Mouse (Mus musculus) forebrain, embryonic 14.5 days (tissue): ENCODE measurements around the gene Ndufs7. TPM values are rescaled to one million over a fixed set of nuclear protein-coding genes. Genes with fewer than 3 reads are reported as not detected.

Experiments
- ATAC-seq: fragments of 200-750 bp; cut with Nextera tagmentation; 2 replicates; pipeline ENCODE4 v1.8.0; 2017; ENCODE audit warnings: mild to moderate bottlenecking, moderate library complexity
- DNase-seq: peaks from one replicate; pipeline ENCODE4 v3.0.0-alpha.2; 2015; ENCODE audit warnings: low spot score
- H3K27ac ChIP-seq: fragments of 300-500 bp; sonication (generic); 2 replicates; pipeline ENCODE4 v1.5.1; 2014; ENCODE audit warnings: low read depth, mild to moderate bottlenecking, control low read depth, low read length, moderate library complexity
- H3K27me3 ChIP-seq: fragments of 300-500 bp; sonication (generic); replicated peaks from 2 replicates; pipeline ENCODE4 v1.6.1; 2014; ENCODE audit warnings: low read length, control low read depth, mixed read lengths; ENCODE audit not compliant: control insufficient read depth, insufficient read depth
- H3K36me3 ChIP-seq: fragments of 300-500 bp; sonication (generic); 2 replicates; pipeline ENCODE4 v1.6.1; 2014; ENCODE audit warnings: low read length, control low read depth; ENCODE audit not compliant: control insufficient read depth, insufficient read depth
- H3K4me1 ChIP-seq: fragments of 300-500 bp; sonication (generic); 2 replicates; pipeline ENCODE4 v1.6.1; 2014; ENCODE audit warnings: antibody characterized with exemption, low read length, control low read depth; ENCODE audit not compliant: control insufficient read depth, insufficient read depth
- H3K4me2 ChIP-seq: fragments of 300-500 bp; sonication (generic); 2 replicates; pipeline ENCODE4 v1.6.1; 2014; ENCODE audit warnings: mild to moderate bottlenecking, control low read depth, low read length
- H3K4me3 ChIP-seq: fragments of 300-500 bp; sonication (generic); 2 replicates; pipeline ENCODE4 v1.5.1; 2014; ENCODE audit warnings: low read depth, low read length, control low read depth
- H3K9ac ChIP-seq: fragments of 300-500 bp; sonication (generic); 2 replicates; pipeline ENCODE4 v1.6.1; 2014; ENCODE audit warnings: mild to moderate bottlenecking, low read length, control low read depth, moderate library complexity
- H3K9me3 ChIP-seq: fragments of 300-500 bp; sonication (generic); replicated peaks from 2 replicates; pipeline ENCODE4 v1.6.1; 2016; ENCODE audit warnings: low read length, control low read depth, mixed read lengths; ENCODE audit not compliant: control insufficient read depth
- WGBS: fragments of 180-500 bp; shearing (Covaris S2); extraction: QIAGEN DNeasy Blood & Tissue Kit; methylation state at CpG from one replicate; pipeline ENCODE4 v1.1.7; 2014; 5-methylcytosine and 5-hydroxymethylcytosine counted together
- polyA plus RNA-seq: library from polyadenylated mRNA; unstranded; fragments of >200 nt; fragmentation: Nextera tagmentation; extraction: Ambion mirVana; gene quantifications from 2 replicates; pipeline ENCODE4 v1.2.1, GENCODE M21; 2014

Gene Ndufs7
- polyA plus RNA-seq: 269 and 351 TPM in 2 replicates

- Histone ChIP-seq H3K27ac (peak within 1 kb of the TSS; percentile 87), H3K36me3 (peaks cover 21% of the 10 kb centered on the region), H3K4me2 (peak within 1 kb of the TSS; percentile 96), H3K27me3 (no peaks in the 10 kb centered on the region), H3K4me3 (peak within 1 kb of the TSS; percentile 64), H3K9me3 (no peaks in the 10 kb centered on the region), H3K9ac (peak within 1 kb of the TSS; percentile 77), H3K4me1 (peaks cover 6% of the 10 kb centered on the region)
- peak; percentile 96 for DNase-seq
- peak; percentile 89 for ATAC-seq
- WGBS: under 1% methylated on average over 53 of the region's 53 CpGs
Measured at GRCm38 (mm10) chr10:80248971-80249640, at the start of gene Ndufs7. TSS of gene Ndufs7 (plus strand) at chr10:80249121.

GRCm38 (mm10) chr10:80199440-80200008, 49.4 kb upstream of the Ndufs7 start:
- Histone ChIP-seq H3K36me3 (no peaks in the 10 kb centered on the region), H3K27ac (no peak overlapping the region), H3K4me3 (no peak overlapping the region), H3K4me1 (peaks cover 4% of the 10 kb centered on the region; the same call in 1 of the 2 replicates), H3K4me2 (no peak overlapping the region), H3K9ac (no peak overlapping the region), H3K9me3 (no peaks in the 10 kb centered on the region), H3K27me3 (no peaks in the 10 kb centered on the region)
- WGBS: 65% methylated on average over 3 of the region's 3 CpGs
- DNase-seq (peak; percentile 90), ATAC-seq (peak; percentile 82)

- Histone ChIP-seq H3K9me3 (no peaks in the 10 kb centered on the region), H3K27ac (no peak overlapping the region), H3K4me1 (peaks cover 4% of the 10 kb centered on the region; the same call in 1 of the 2 replicates), H3K27me3 (no peaks in the 10 kb centered on the region), H3K4me3 (no peak overlapping the region), H3K36me3 (no peaks in the 10 kb centered on the region), H3K4me2 (no peak overlapping the region), H3K9ac (no peak overlapping the region)
- DNase-seq (no peak), ATAC-seq (no peak)
- 73% methylated on average over 6 of the region's 6 CpGs for WGBS
Measured at GRCm38 (mm10) chr10:80200485-80200884, 48.4 kb upstream of the Ndufs7 start.

GRCm38 (mm10) chr10:80204055-80204454, 44.9 kb upstream of the Ndufs7 start:
- Histone ChIP-seq H3K4me2 (no peak overlapping the region), H3K4me1 (peaks cover 9% of the 10 kb centered on the region), H3K9me3 (no peaks in the 10 kb centered on the region), H3K9ac (peak overlapping the region; percentile 7; the same call in 1 of the 2 replicates), H3K27me3 (no peaks in the 10 kb centered on the region), H3K36me3 (no peaks in the 10 kb centered on the region), H3K4me3 (no peak overlapping the region), H3K27ac (no peak overlapping the region)
- DNase-seq (peak; percentile 25), ATAC-seq (no peak)
- WGBS: 13% methylated on average over 7 of the region's 7 CpGs

- DNase-seq: no peak
- Histone ChIP-seq H3K4me1 (peaks cover 11% of the 10 kb centered on the region), H3K9me3 (no peaks in the 10 kb centered on the region), H3K27ac (no peak overlapping the region), H3K36me3 (no peaks in the 10 kb centered on the region), H3K4me3 (no peak overlapping the region), H3K27me3 (no peaks in the 10 kb centered on the region), H3K9ac (no peak overlapping the region), H3K4me2 (no peak overlapping the region)
- ATAC-seq: no peak
- 53% methylated on average over 1 of the region's 1 CpGs for WGBS
Measured at GRCm38 (mm10) chr10:80207201-80207600, 41.7 kb upstream of the Ndufs7 start.

GRCm38 (mm10) chr10:80207676-80208075, 41.2 kb upstream of the Ndufs7 start:
- 51% methylated on average over 10 of the region's 10 CpGs for WGBS
- Histone ChIP-seq H3K27me3 (no peaks in the 10 kb centered on the region), H3K9ac (peak overlapping the region; percentile 1; the same call in 1 of the 2 replicates), H3K4me3 (no peak overlapping the region), H3K4me1 (peaks cover 11% of the 10 kb centered on the region), H3K27ac (no peak overlapping the region), H3K36me3 (no peaks in the 10 kb centered on the region), H3K4me2 (no peak overlapping the region), H3K9me3 (no peaks in the 10 kb centered on the region)
- ATAC-seq (no peak), DNase-seq (no peak)

- peak overlapping the region; percentile 81; the same call in 1 of the 2 replicates for H3K27ac ChIP-seq
- no peak overlapping the region for H3K4me3 ChIP-seq
- H3K4me2 ChIP-seq: no peak overlapping the region
- DNase-seq (no peak), ATAC-seq (no peak)
- H3K9me3 ChIP-seq: no peaks in the 10 kb centered on the region
- H3K36me3 ChIP-seq: no peaks in the 10 kb centered on the region
- no peaks in the 10 kb centered on the region for H3K27me3 ChIP-seq
- 81% methylated on average over 4 of the region's 4 CpGs for WGBS
- no peak overlapping the region for H3K9ac ChIP-seq
- H3K4me1 ChIP-seq: peaks cover 11% of the 10 kb centered on the region
Measured at GRCm38 (mm10) chr10:80208248-80208647, 40.7 kb upstream of the Ndufs7 start.

- H3K9me3 ChIP-seq: no peaks in the 10 kb centered on the region
- peak overlapping the region; percentile 81 for H3K27ac ChIP-seq
- H3K4me3 ChIP-seq: no peak overlapping the region
- H3K27me3 ChIP-seq: no peaks in the 10 kb centered on the region
- 2% methylated on average over 24 of the region's 24 CpGs for WGBS
- peak overlapping the region; percentile 41 for H3K4me2 ChIP-seq
- peak overlapping the region; percentile 49 for H3K9ac ChIP-seq
- peaks cover 9% of the 10 kb centered on the region for H3K4me1 ChIP-seq
- DNase-seq (peak; percentile 81), ATAC-seq (peak; percentile 66)
- H3K36me3 ChIP-seq: no peaks in the 10 kb centered on the region
Measured at GRCm38 (mm10) chr10:80208841-80209371, 40.0 kb upstream of the Ndufs7 start.
